ENCODE assay signal across 9 mouse cellular contexts in genomic region chr19:28677728-28678438, GRCm38 (mm10). TPM values are rescaled to one million over a fixed set of nuclear protein-coding genes. Genes with fewer than 3 reads are reported as not detected.
DNase-seq lines count a peak whose midpoint lies in the region; ATAC-seq and TF ChIP-seq lines count a peak whose summit lies in the region.
"Had no signal": no experiment of that assay in that cellular context is flagged by ENCODE, and none has a peak within 500 bp of the region (broad histone marks: within the 10 kb centered on the region; RNA-seq: fewer than 3 reads in every experiment).

No protein-coding gene starts in this region.

- no peak for TF ChIP-seq EP300 in heart, adult 2 months (IDR thresholded peaks at IDR 0.05; ENCODE audit: insufficient read depth, low read depth, low read length)

- H3K27me3 ChIP-seq in heart, adult 2 months (ENCODE audit: control insufficient read depth, insufficient read depth, low read length), result peaks cover 4% of the 10 kb centered on the region; the same call in 1 of the 2 replicates
- no peaks in the 10 kb centered on the region for H3K27me3 ChIP-seq in kidney, adult 2 months (replicated peaks; ENCODE audit: control insufficient read depth, insufficient read depth, low read length)
- 0 out of 2 replicates have a peak, but pooled peaks cover 5% of the 10 kb centered on the region for H3K27me3 ChIP-seq in lung, embryonic 16.5 days (ENCODE audit: control insufficient read depth, insufficient read depth, low read depth, low read length)

- no peak for TF ChIP-seq CTCF in cortical plate, adult 2 months (IDR thresholded peaks at IDR 0.05; ENCODE audit: extremely low read depth, insufficient read depth, low read length)
- TF ChIP-seq CTCF in heart, adult 2 months (IDR thresholded peaks at IDR 0.05), result no peak
- no peak for TF ChIP-seq CTCF in kidney, adult 2 months (conservative IDR thresholded peaks at IDR 0.05; ENCODE audit: insufficient read depth, insufficient read length, low read depth, low read length)

- H3K4me1 ChIP-seq in cortical plate, adult 2 months (ENCODE audit: control insufficient read depth, insufficient read depth, low read length), result no peaks in the 10 kb centered on the region
- H3K4me1 ChIP-seq in heart, adult 2 months (ENCODE audit: control insufficient read depth, insufficient read depth, low read length), result no peaks in the 10 kb centered on the region; the same call in none of the 2 replicates
- H3K4me1 ChIP-seq in kidney, adult 2 months (ENCODE audit: control insufficient read depth, insufficient read depth, low read length), result no peaks in the 10 kb centered on the region; the same call in 1 of the 2 replicates
- peaks cover 12% of the 10 kb centered on the region for H3K4me1 ChIP-seq in lung, embryonic 16.5 days (replicated peaks; ENCODE audit: control insufficient read depth, insufficient read depth, low read length)

- peak overlapping the region; percentile 41 for H3K4me3 ChIP-seq in cortical plate, adult 2 months (ENCODE audit: insufficient read depth, low read length)
- H3K4me3 ChIP-seq in heart, adult 2 months, result peak overlapping the region; percentile 59
- H3K4me3 ChIP-seq in kidney, adult 2 months (ENCODE audit: insufficient read depth, low read depth, low read length), result peak overlapping the region; percentile 85
- H3K4me3 ChIP-seq in lung, embryonic 16.5 days (ENCODE audit: low read length), result peak overlapping the region; percentile 71

- H3K9me3 ChIP-seq in lung, embryonic 16.5 days (ENCODE audit: control insufficient read depth, low read length), result no peaks in the 10 kb centered on the region

- peak overlapping the region; percentile 58 for H3K9ac ChIP-seq in heart, adult 2 months (ENCODE audit: low read depth, low read length)
- peak overlapping the region; percentile 80 for H3K9ac ChIP-seq in lung, embryonic 16.5 days (ENCODE audit: low read length)

- H3K4me2 ChIP-seq in lung, embryonic 16.5 days (ENCODE audit: low read depth, low read length), result peak overlapping the region; percentile 100

- DNase-seq in cerebellum, postnatal 14 days, result peak; percentile 10 to 22
- no peak for DNase-seq in cerebellum, adult 11-12 months
- peak; percentile 60 to 74 for DNase-seq in heart, adult 2 months
- DNase-seq in kidney, adult 2 months, result peak; percentile 82
- DNase-seq in ovary, postnatal 36 days (ENCODE audit: low spot score), result peak; percentile 60
- DNase-seq in layer of hippocampus, adult 9-10 months (ENCODE audit: low spot score), result no peak

- intact Hi-C loops in heart, adult 2 months (cut with DNase I), result no loop called here

- no peak for TF ChIP-seq POLR2A in cortical plate, adult 2 months (IDR thresholded peaks at IDR 0.05; ENCODE audit: extremely low read depth, insufficient read depth, low read length)
- no peak for TF ChIP-seq POLR2A in heart, adult 2 months (IDR thresholded peaks at IDR 0.05; ENCODE audit: insufficient read depth, low read depth, low read length)
- no peak for TF ChIP-seq POLR2A in kidney, adult 2 months (IDR thresholded peaks at IDR 0.05; ENCODE audit: low read depth, low read length)

- 2% methylated on average over 32 of the region's 32 CpGs for WGBS in heart, adult 2 months
- WGBS in kidney, adult 2 months, result under 1% methylated on average over 32 of the region's 32 CpGs
- 1% methylated on average over 29 of the region's 32 CpGs for WGBS in lung, embryonic 16.5 days

- H3K36me3 ChIP-seq in heart, adult 2 months (ENCODE audit: control insufficient read depth, insufficient read depth, low read length), result no peaks in the 10 kb centered on the region
- no peaks in the 10 kb centered on the region for H3K36me3 ChIP-seq in kidney, adult 2 months (ENCODE audit: control insufficient read depth, insufficient read depth, low read length)
- no peaks in the 10 kb centered on the region for H3K36me3 ChIP-seq in lung, embryonic 16.5 days (ENCODE audit: control insufficient read depth, insufficient read depth, low read length)

- ATAC-seq in lung, embryonic 16.5 days (ENCODE audit: low read depth), result peak; percentile 50

- H3K79me2 ChIP-seq in heart, adult 2 months (replicated peaks; ENCODE audit: control insufficient read depth, insufficient read depth, low read length), result no peaks in the 10 kb centered on the region

- no peak overlapping the region for H3K27ac ChIP-seq in cortical plate, adult 2 months (ENCODE audit: insufficient read depth, low read length)
- H3K27ac ChIP-seq in heart, adult 2 months, result peak overlapping the region; percentile 15
- peak overlapping the region; percentile 91 for H3K27ac ChIP-seq in kidney, adult 2 months (ENCODE audit: insufficient read depth, low read depth, low read length)
- no peak overlapping the region for H3K27ac ChIP-seq in lung, embryonic 16.5 days (ENCODE audit: low read length)

RNA-seq across cellular contexts. Expression of gene Glis3, which starts 2.0 kb away (rescaled TPM):
- polyA plus RNA-seq in cortical plate, adult 2 months (2012; rRNA removed), result 1.9 and 2.0 TPM in 2 replicates
- 1 to 10 TPM; 1.1 to 1.3 TPM for total RNA-seq in heart, adult 2 months (2021)
- polyA plus RNA-seq in heart, adult 2 months (2012; rRNA removed), result 0.50 and 0.55 TPM in 2 replicates
- 23.7 and 28.7 TPM in 2 replicates for polyA plus RNA-seq in kidney, adult 2 months (2012; rRNA removed)
- polyA plus RNA-seq in lung, embryonic 16.5 days (2015; fragmentation: Nextera tagmentation; extraction: Ambion mirVana), result 3.3 and 4.5 TPM in 2 replicates
- total RNA-seq: MEL had no signal

Comparison
In these comparisons a context has a peak if more than half of its experiments do, and no peak if none do; other contexts are left out.
1. DNase-seq: peak in cerebellum, postnatal 14 days (2 of 2), heart, adult 2 months (2 of 2), kidney, adult 2 months (single experiment) and ovary, postnatal 36 days (single experiment); none in cerebellum, adult 11-12 months (single experiment) and layer of hippocampus, adult 9-10 months (single experiment).
2. H3K27ac ChIP-seq: peak in heart, adult 2 months (single experiment) and kidney, adult 2 months (single experiment); none in cortical plate, adult 2 months (single experiment) and lung, embryonic 16.5 days (single experiment).
3. Peak in every context shown above with its lines, with median percentiles within 50 percentile points of each other: H3K4me3 ChIP-seq.